Mouse (Mus musculus): ENCODE data around the gene Mdk. TPM values are rescaled to one million over a fixed set of nuclear protein-coding genes. Genes with fewer than 3 reads are reported as not detected.

Gene Mdk
- 0.29 TPM for polyA plus RNA-seq (2012; fragmentation: generic; extraction: Trizol)

- no peak for TF ChIP-seq POLR2A (IDR thresholded peaks at IDR 0.05; ENCODE audit: insufficient read length, low read depth)
- Histone ChIP-seq H3K79me2 (ENCODE audit: control insufficient read depth, insufficient read depth) (no peaks in the 10 kb centered on the region), H3K4me2 (ENCODE audit: low read depth) (no peak within 1 kb of the TSS), H3K36me3 (ENCODE audit: control insufficient read depth, insufficient read depth) (peaks cover 4% of the 10 kb centered on the region), H3K27me3 (ENCODE audit: control insufficient read depth, insufficient read depth, insufficient read length) (no peaks in the 10 kb centered on the region), H3K4me3 (no peak within 1 kb of the TSS), H3ac (ENCODE audit: control insufficient read depth, insufficient read length) (no peak within 1 kb of the TSS)
These were observed at the start of gene Mdk for GRCm38 (mm10) chr2:91932160-91932711. TSS of gene Mdk (minus strand) at chr2:91932297.

- TF ChIP-seq POLR2AphosphoS2 (IDR thresholded peaks at IDR 0.05; ENCODE audit: insufficient read length, low read depth) (peak; percentile 35), MYOG (IDR thresholded peaks at IDR 0.05; ENCODE audit: control insufficient read depth in 1 of 3, insufficient read depth in 1 of 3, insufficient read length in 2 of 3, low read depth in 2 of 3) (peak in 1 of 3 experiments; percentile 6), POLR2A (IDR thresholded peaks at IDR 0.05; ENCODE audit: insufficient read length, low read depth) (no peak)
- no peak overlapping the region for H3K4me2 ChIP-seq (ENCODE audit: low read depth)
- peaks cover 16% of the 10 kb centered on the region for H3K27me3 ChIP-seq (ENCODE audit: control insufficient read depth, insufficient read depth, insufficient read length)
- no peak overlapping the region for H3K4me3 ChIP-seq
- peaks cover 17% of the 10 kb centered on the region for H3K36me3 ChIP-seq (ENCODE audit: control insufficient read depth, insufficient read depth)
- no peak overlapping the region for H3ac ChIP-seq (ENCODE audit: control insufficient read depth, insufficient read length)
- H3K79me2 ChIP-seq (ENCODE audit: control insufficient read depth, insufficient read depth) = no peaks in the 10 kb centered on the region
These were observed 48.7 kb upstream of the Mdk start for GRCm38 (mm10) chr2:91980830-91981229.

GRCm38 (mm10) chr2:91980245-91980644 lies 48.1 kb upstream of the Mdk start:
- TF ChIP-seq CEBPB (IDR thresholded peaks at IDR 0.05; ENCODE audit: insufficient read depth, poor library complexity, severe bottlenecking) (no peak), TCF3 (IDR thresholded peaks at IDR 0.05; ENCODE audit: insufficient read length, low read depth) (no peak), SRF (IDR thresholded peaks at IDR 0.05; ENCODE audit: control insufficient read depth, insufficient read length, low read depth) (no peak), MYOD1 (IDR thresholded peaks at IDR 0.05; ENCODE audit: control insufficient read depth in 1 of 3, insufficient read length in 2 of 3, low read depth in 2 of 3) (no peak), TCF12 (IDR thresholded peaks at IDR 0.05; ENCODE audit: insufficient read depth, poor library complexity, severe bottlenecking) (no peak), MYOG (IDR thresholded peaks at IDR 0.05; ENCODE audit: control insufficient read depth in 1 of 3, insufficient read depth in 1 of 3, insufficient read length in 2 of 3, low read depth in 2 of 3) (no peak), REST (IDR thresholded peaks at IDR 0.05; ENCODE audit: insufficient read depth, insufficient read length) (no peak), POLR2A (IDR thresholded peaks at IDR 0.05; ENCODE audit: insufficient read length, low read depth) (no peak), MAX (IDR thresholded peaks at IDR 0.05; ENCODE audit: low read depth) (no peak), POLR2AphosphoS2 (IDR thresholded peaks at IDR 0.05; ENCODE audit: insufficient read length, low read depth) (no peak), USF1 (IDR thresholded peaks at IDR 0.05; ENCODE audit: low read depth) (no peak), E2F4 (IDR thresholded peaks at IDR 0.05; ENCODE audit: insufficient read depth) (no peak)
- peaks cover 11% of the 10 kb centered on the region for H3K36me3 ChIP-seq (ENCODE audit: control insufficient read depth, insufficient read depth)

DNA sequence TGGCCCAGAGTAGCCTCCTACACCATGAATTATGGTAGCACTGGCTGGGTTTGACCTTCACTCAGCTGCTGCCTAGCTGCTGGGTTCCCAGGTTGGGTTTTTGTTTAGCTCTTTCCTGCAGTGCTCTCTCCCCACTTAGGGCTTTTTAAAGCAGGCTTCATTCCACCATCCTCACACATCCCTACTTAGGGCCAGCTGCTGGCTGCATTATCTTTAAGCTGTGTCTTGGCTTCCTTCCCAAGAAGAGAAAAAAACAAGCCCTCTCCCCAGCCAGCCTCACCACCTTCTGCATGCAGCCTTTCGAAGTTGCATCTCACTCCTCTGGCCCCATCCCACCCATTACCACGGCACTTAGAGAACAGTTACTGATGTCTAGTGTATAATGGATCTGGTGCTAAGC lies 46.5 kb upstream of the Mdk start:
- H3K27me3 ChIP-seq (ENCODE audit: control insufficient read depth, insufficient read depth, insufficient read length) = peaks cover 32% of the 10 kb centered on the region
- peaks cover 7% of the 10 kb centered on the region for H3K36me3 ChIP-seq (ENCODE audit: control insufficient read depth, insufficient read depth)
- H3K79me2 ChIP-seq (ENCODE audit: control insufficient read depth, insufficient read depth) = no peaks in the 10 kb centered on the region
- no peak for TF ChIP-seq TCF12 (IDR thresholded peaks at IDR 0.05; ENCODE audit: insufficient read depth, poor library complexity, severe bottlenecking)
- no peak overlapping the region for H3K4me3 ChIP-seq
- no peak overlapping the region for H3K4me2 ChIP-seq (ENCODE audit: low read depth)
- H3ac ChIP-seq (ENCODE audit: control insufficient read depth, insufficient read length) = no peak overlapping the region

More at GRCm38 (mm10) chr2:91980245-91980644, 48.1 kb upstream of the Mdk start:
- Histone ChIP-seq H3K4me2 (ENCODE audit: low read depth) (no peak overlapping the region), H3ac (ENCODE audit: control insufficient read depth, insufficient read length) (no peak overlapping the region), H3K79me2 (ENCODE audit: control insufficient read depth, insufficient read depth) (no peaks in the 10 kb centered on the region), H3K27me3 (ENCODE audit: control insufficient read depth, insufficient read depth, insufficient read length) (peaks cover 22% of the 10 kb centered on the region), H3K4me3 (no peak overlapping the region)

DNA sequence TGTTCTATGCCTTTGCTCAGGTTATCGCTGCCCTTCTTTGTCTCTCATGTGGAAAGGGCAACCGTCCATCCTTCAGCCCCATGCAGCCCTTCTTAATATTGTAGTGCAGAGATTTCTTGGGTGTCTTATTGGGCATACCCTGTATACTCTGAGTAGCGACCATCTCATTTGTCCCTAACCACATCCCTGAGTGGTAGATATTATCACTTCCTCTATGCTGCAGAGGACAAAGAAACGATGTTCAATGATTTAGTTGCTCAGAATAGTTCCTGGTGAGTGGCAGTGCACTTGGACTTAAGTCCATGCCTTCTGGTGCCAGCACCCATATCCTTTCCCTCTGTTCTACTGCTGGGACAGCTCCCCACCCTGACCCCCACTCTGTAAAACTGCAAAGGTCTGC lies 45.9 kb upstream of the Mdk start:
- no peak for TF ChIP-seq MYOG (IDR thresholded peaks at IDR 0.05; ENCODE audit: control insufficient read depth in 1 of 3, insufficient read depth in 1 of 3, insufficient read length in 2 of 3, low read depth in 2 of 3)
- no peak for TF ChIP-seq CEBPB (IDR thresholded peaks at IDR 0.05; ENCODE audit: insufficient read depth, poor library complexity, severe bottlenecking)
- Histone ChIP-seq H3K27me3 (ENCODE audit: control insufficient read depth, insufficient read depth, insufficient read length) (peaks cover 32% of the 10 kb centered on the region), H3K4me3 (no peak overlapping the region), H3K4me2 (ENCODE audit: low read depth) (no peak overlapping the region), H3K79me2 (ENCODE audit: control insufficient read depth, insufficient read depth) (no peaks in the 10 kb centered on the region), H3K36me3 (ENCODE audit: control insufficient read depth, insufficient read depth) (peaks cover 7% of the 10 kb centered on the region), H3ac (ENCODE audit: control insufficient read depth, insufficient read length) (no peak overlapping the region)

Measured in myocyte (in vitro differentiated cells).